Mouse (Mus musculus) gonadal fat pad, adult 2 months (tissue): Measurements from ENCODE around the gene Elf1. TPM values are rescaled to one million over a fixed set of nuclear protein-coding genes. Genes with fewer than 3 reads are reported as not detected.

Source experiments
- DNase-seq: peaks from one replicate; pipeline ENCODE4 v3.0.0-alpha.2; 2012; ENCODE audit warnings: low read depth
- polyA plus RNA-seq: library from polyadenylated mRNA; depleted of rRNA; stranded (reverse); fragments of >200 nt; gene quantifications from 2 replicates; pipeline ENCODE4 v1.2.3, GENCODE M21; 2012

The Elf1 gene
- polyA plus RNA-seq, 1 experiment: 16.1 TPM

DNA sequence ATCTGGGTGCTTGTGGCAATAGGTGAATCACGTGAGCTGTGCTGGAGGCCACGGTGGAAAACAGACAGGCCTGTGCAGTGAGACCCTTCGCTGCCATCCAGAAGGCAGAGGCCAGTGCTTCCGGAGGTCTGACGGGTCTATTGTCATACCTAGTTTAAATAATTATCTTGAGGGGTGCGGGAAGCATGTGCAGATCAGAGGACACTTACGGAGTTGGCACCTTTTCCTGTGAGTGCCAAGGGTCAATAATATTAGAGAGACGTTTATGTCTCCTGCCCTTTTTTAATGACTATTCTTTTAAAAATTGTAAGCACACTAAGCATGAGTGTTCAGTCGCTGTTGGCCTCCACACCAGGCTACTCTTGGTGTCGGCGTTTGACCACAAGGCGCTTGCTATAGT, 8.2 kb downstream of the Elf1 start:
- no peak for DNase-seq

- no peak for DNase-seq
Observed at GRCm38 (mm10) chr14:79490246-79490645, 9.3 kb downstream of the Elf1 start.

- DNase-seq: no peak
Observed at GRCm38 (mm10) chr14:79494349-79494748, 13.4 kb downstream of the Elf1 start.

GRCm38 (mm10) chr14:79499326-79499725, 18.3 kb downstream of the Elf1 start:
- DNase-seq: no peak

GRCm38 (mm10) chr14:79500756-79501155, 19.8 kb downstream of the Elf1 start:
- no peak for DNase-seq

GRCm38 (mm10) chr14:79503371-79504075, 22.5 kb downstream of the Elf1 start:
- DNase-seq: no peak

GRCm38 (mm10) chr14:79504246-79505006, 23.4 kb downstream of the Elf1 start:
- DNase-seq: no peak

DNA sequence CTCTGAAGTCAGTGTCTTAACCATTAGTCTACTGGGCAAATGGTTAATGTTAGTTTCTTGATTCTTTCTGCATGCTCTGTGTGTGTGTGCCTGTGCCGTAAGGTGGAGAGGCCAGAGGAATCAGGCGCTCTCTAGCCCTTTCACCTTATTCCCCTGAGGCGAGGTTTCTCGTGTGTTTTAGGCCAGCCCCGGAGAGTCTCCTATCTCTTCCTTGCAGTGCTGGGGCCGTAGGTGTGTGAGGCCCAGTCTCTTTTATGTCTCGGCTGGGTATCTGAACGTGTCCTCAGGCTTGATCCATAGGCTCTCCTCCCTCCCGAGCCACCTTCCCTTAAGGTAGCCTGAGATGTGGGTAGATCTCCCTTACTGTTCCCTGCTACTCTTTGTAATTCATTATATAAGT, 25.2 kb downstream of the Elf1 start:
- no peak for DNase-seq

GRCm38 (mm10) chr14:79507846-79508245, 26.9 kb downstream of the Elf1 start:
- DNase-seq: no peak

DNA sequence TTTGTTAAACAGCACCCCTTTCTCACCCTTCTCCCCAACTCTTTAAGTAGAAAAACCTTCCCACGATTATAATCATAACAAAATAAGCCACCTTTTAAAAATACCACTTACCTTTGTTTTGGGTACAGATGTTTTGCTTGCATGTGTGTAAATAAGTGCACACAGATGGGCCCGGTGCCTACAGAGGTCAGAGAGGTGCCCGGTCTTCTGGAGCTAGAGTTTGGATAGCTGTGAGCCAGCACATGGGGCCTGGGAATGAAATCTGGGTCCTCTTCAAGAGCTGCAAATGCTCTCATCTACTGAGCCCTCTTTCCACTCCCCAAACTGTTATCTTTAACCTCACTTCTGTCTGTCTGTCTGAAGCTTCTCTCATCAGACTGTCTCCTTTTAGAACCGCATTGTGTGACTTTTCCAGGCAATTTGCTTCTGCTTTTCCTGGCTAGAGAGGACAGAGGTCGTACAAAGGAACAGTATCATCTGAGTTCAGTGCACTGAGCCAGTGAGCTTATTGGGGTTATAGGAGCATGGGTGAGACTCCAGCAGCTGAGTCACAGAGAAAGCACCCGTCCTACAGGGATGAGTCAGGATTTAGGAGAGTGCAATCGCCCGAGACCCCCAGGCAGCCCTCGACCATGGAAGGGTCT, 27.8 kb downstream of the Elf1 start:
- DNase-seq: no peak

- DNase-seq: no peak
Observed at GRCm38 (mm10) chr14:79511521-79511920, 30.5 kb downstream of the Elf1 start.

DNA sequence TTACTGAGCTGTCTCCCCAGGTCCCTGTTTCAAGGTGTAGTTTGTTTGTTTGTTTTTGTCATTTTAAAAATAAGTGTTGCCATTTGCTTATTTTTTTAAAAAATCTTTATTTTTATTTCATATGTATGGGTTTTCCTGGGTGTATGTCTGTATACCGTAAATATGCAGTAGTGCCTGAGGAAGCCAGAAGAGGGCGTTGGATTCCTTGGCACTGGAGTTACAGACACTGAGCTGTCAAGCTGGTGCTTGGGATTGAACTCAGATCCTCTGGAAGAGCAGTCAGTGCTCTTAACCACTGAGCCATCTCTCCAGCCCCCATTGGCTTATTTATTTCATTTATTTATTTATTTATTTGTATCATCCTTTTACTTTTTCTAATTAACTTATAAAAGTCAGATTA, 33.0 kb downstream of the Elf1 start:
- DNase-seq: no peak

GRCm38 (mm10) chr14:79515100-79515499, 34.1 kb downstream of the Elf1 start:
- no peak for DNase-seq

GRCm38 (mm10) chr14:79515511-79516242, 34.7 kb downstream of the Elf1 start:
- DNase-seq: no peak

- no peak for DNase-seq
Observed at GRCm38 (mm10) chr14:79516243-79516610, 35.2 kb downstream of the Elf1 start.

DNA sequence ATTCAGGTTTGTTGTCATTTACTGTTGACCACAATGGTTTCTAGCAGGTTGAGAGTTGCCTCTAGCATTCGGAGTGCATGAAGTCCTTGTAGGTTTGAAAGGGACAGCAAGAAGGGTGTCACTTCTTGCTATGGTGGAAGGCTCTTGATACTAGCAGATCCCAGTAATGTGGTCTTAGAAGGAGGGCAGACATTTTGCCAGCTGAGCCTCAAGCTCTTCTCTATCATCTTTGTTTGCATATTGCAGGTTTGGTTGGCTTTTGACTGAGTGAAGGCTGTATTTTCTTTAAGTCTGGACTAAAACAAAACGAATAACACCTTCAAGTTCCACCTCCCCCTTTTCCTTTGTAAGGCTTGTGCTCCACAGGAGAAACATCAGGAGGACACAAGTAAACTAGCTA, 35.8 kb downstream of the Elf1 start:
- no peak for DNase-seq

- no peak for DNase-seq
Observed at GRCm38 (mm10) chr14:79517185-79517740, 36.3 kb downstream of the Elf1 start.

GRCm38 (mm10) chr14:79518123-79518522, 37.1 kb downstream of the Elf1 start:
- DNase-seq: no peak

DNA sequence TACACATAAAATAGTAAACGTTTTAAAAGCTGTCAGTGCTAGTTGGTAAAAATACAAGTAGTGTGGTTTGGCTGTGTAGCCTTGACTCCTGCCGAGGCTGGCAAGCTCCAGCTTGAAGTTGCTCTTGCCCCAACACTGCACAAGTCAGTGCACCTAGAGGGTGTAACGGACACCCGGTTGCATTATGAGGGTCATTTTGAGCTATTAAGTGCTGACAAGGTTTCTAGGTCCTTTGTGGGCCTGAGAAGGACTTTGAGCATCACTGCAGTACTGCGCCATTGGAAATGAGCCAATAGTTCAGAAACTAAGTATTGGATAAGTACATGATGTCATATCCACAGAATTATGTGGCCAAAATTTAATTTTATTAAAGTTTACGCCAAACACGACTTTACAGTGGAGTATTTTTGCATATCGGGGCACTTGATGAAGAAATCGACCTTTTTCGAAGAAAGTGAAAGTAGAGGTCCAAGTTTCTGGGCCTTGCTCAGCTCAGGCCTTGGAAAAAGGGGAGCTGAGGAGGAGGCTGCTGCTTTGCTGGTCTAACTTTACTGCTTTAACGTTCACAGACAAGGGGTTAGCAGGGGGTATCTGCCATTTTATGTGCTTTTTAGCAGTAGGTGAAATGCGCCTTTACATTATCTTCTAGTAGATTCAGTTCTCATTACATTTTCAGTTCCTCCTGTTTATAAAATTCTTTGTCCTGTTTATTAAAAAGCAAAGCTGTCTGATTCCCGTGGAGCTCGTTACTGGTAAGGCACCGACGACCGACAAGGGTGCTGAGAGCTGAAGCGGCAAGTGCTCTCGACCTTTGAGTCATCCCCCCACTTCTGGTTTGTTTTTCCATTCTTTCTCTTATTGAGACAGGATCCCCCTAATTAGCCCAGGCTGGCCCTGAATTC, 38.0 kb downstream of the Elf1 start:
- DNase-seq: no peak

GRCm38 (mm10) chr14:79519663-79519975, 38.6 kb downstream of the Elf1 start:
- no peak for DNase-seq

DNA sequence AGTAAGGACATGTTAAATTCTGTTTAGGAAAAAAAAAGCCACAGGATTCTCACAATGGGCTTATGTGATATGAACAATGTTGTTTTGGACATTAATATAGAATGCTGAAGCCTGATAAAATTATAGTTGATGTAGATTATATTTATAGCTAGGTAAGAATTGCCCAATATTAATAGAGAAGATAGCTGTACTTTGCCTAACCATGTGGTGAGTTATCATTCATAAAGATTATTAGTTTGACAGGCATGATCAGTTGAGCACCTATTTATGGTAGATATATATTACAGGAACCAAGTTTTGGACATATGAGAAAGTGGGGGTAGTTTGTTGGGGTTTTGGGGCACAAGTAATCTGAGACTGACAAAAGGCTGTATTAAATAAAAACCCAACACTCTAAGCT, 39.6 kb downstream of the Elf1 start:
- no peak for DNase-seq
